In genomic region chr8:69791415-69792068, GRCm38 (mm10) we compare ENCODE assay signal across 8 mouse cellular contexts. TPM values are rescaled to one million over a fixed set of nuclear protein-coding genes. Genes with fewer than 3 reads are reported as not detected.
A peak's percentile ranks its signal among the peaks of the same experiment; 100 is the strongest.
DNase-seq lines count a peak whose midpoint lies in the region; ATAC-seq lines count a peak whose summit lies in the region.

No protein-coding gene starts in this region.

- H3K9ac ChIP-seq in heart, embryonic 16.5 days (ENCODE audit: low read length), result peak overlapping the region; percentile 97
- peak overlapping the region; percentile 98 for H3K9ac ChIP-seq in limb, embryonic 13.5 days
- peak overlapping the region; percentile 92 for H3K9ac ChIP-seq in midbrain, embryonic 14.5 days (replicated peaks; ENCODE audit: low read length)

- no peaks in the 10 kb centered on the region for H3K9me3 ChIP-seq in heart, embryonic 16.5 days (replicated peaks; ENCODE audit: control insufficient read depth, low read length)
- no peaks in the 10 kb centered on the region for H3K9me3 ChIP-seq in limb, embryonic 13.5 days
- no peaks in the 10 kb centered on the region for H3K9me3 ChIP-seq in midbrain, embryonic 14.5 days (ENCODE audit: control insufficient read depth, low read length)

- H3K4me1 ChIP-seq in heart, embryonic 16.5 days (ENCODE audit: control insufficient read depth, insufficient read depth, low read length), result peaks cover 16% of the 10 kb centered on the region
- H3K4me1 ChIP-seq in limb, embryonic 13.5 days, result peaks cover 25% of the 10 kb centered on the region
- peaks cover 13% of the 10 kb centered on the region for H3K4me1 ChIP-seq in midbrain, embryonic 14.5 days (ENCODE audit: control insufficient read depth, insufficient read depth, low read length)

- H3K4me3 ChIP-seq in heart, embryonic 16.5 days (ENCODE audit: low read length), result peak overlapping the region; percentile 98
- peak overlapping the region; percentile 100 for H3K4me3 ChIP-seq in limb, embryonic 13.5 days
- peak overlapping the region; percentile 100 for H3K4me3 ChIP-seq in midbrain, embryonic 14.5 days (replicated peaks; ENCODE audit: low read depth, low read length)

- H3K36me3 ChIP-seq in heart, embryonic 16.5 days (ENCODE audit: control insufficient read depth, insufficient read depth), result peaks cover 20% of the 10 kb centered on the region
- H3K36me3 ChIP-seq in limb, embryonic 13.5 days, result peaks cover 38% of the 10 kb centered on the region
- H3K36me3 ChIP-seq in midbrain, embryonic 14.5 days (ENCODE audit: control insufficient read depth, insufficient read depth, low read length), result peaks cover 33% of the 10 kb centered on the region

- ATAC-seq in heart, embryonic 16.5 days (replicated peaks; ENCODE audit: extremely low read depth, insufficient read depth, low FRiP score), result peak; percentile 45
- ATAC-seq in limb, embryonic 13.5 days (ENCODE audit: low FRiP score, low read depth), result peak; percentile 77
- peak; percentile 74 for ATAC-seq in midbrain, embryonic 14.5 days (ENCODE audit: low FRiP score, low TSS enrichment)

- H3K27me3 ChIP-seq in heart, embryonic 16.5 days (ENCODE audit: control insufficient read depth, insufficient read depth, low read length), result no peaks in the 10 kb centered on the region
- no peaks in the 10 kb centered on the region for H3K27me3 ChIP-seq in limb, embryonic 13.5 days
- no peaks in the 10 kb centered on the region for H3K27me3 ChIP-seq in midbrain, embryonic 14.5 days (ENCODE audit: control insufficient read depth, insufficient read depth, low read length)

- H3K27ac ChIP-seq in heart, embryonic 16.5 days (ENCODE audit: low read length), result peak overlapping the region; percentile 94
- peak overlapping the region; percentile 92 for H3K27ac ChIP-seq in limb, embryonic 13.5 days
- peak overlapping the region; percentile 75 for H3K27ac ChIP-seq in midbrain, embryonic 14.5 days (replicated peaks; ENCODE audit: low read depth, low read length)

- H3K4me2 ChIP-seq in heart, embryonic 16.5 days (ENCODE audit: low read depth, low read length), result peak overlapping the region; percentile 73
- H3K4me2 ChIP-seq in limb, embryonic 13.5 days (replicated peaks), result peak overlapping the region; percentile 82
- peak overlapping the region; percentile 59 for H3K4me2 ChIP-seq in midbrain, embryonic 14.5 days (ENCODE audit: low read length)

- under 1% methylated on average over 48 of the region's 48 CpGs for WGBS in heart, embryonic 16.5 days
- WGBS in limb, embryonic 13.5 days, result under 1% methylated on average over 48 of the region's 48 CpGs
- 1% methylated on average over 46 of the region's 48 CpGs for WGBS in midbrain, embryonic 14.5 days

- DNase-seq in gastrocnemius, postnatal 10 days, result peak; percentile 45
- DNase-seq in gastrocnemius, postnatal 4 days (ENCODE audit: low spot score in 2 of 2), result no peak
- peak; percentile 20 to 22 for DNase-seq in CD8-positive naive resting alpha-beta T cell, adult 2 months (ENCODE audit: low read depth in 2 of 2, low spot score in 2 of 2)
- peak; percentile 69 for DNase-seq in cerebellum, adult 9-11 months
- peak; percentile 58 for DNase-seq in midbrain, embryonic 14.5 days
- DNase-seq in thymus, postnatal 10 days (ENCODE audit: low spot score in 2 of 2), result peak; percentile 51 to 54

RNA-seq across cellular contexts. Expression of gene Zfp866, which starts 0.6 kb away (rescaled TPM):
- 10 to 100 TPM; 11.5 to 17.7 TPM for total RNA-seq in gastrocnemius, postnatal 10 days (2021)
- total RNA-seq in gastrocnemius, postnatal 4 days (2021), result 10 to 100 TPM; 18.9 to 21.5 TPM
- 18.0 and 20.3 TPM in 2 replicates for polyA plus RNA-seq in heart, embryonic 16.5 days (2015; fragmentation: Nextera tagmentation; extraction: Ambion mirVana)
- 38.2 and 38.7 TPM in 2 replicates for polyA plus RNA-seq in limb, embryonic 13.5 days (2015; fragmentation: Nextera tagmentation; extraction: Ambion mirVana)
- 40.1 and 50.4 TPM in 2 replicates for polyA plus RNA-seq in midbrain, embryonic 14.5 days (2014; fragmentation: Nextera tagmentation; extraction: Ambion mirVana)

RNA-seq across cellular contexts. Expression of gene Atp13a1, which starts 0.6 kb away (rescaled TPM):
- 10 to 100 TPM; 13.4 to 17.8 TPM for total RNA-seq in gastrocnemius, postnatal 10 days (2021)
- 10 to 100 TPM; 21.3 to 22.3 TPM for total RNA-seq in gastrocnemius, postnatal 4 days (2021)
- polyA plus RNA-seq in heart, embryonic 16.5 days (2015; fragmentation: Nextera tagmentation; extraction: Ambion mirVana), result 29.3 TPM in 2 replicates
- polyA plus RNA-seq in limb, embryonic 13.5 days (2015; fragmentation: Nextera tagmentation; extraction: Ambion mirVana), result 48.6 and 52.7 TPM in 2 replicates
- 49.6 and 50.6 TPM in 2 replicates for polyA plus RNA-seq in midbrain, embryonic 14.5 days (2014; fragmentation: Nextera tagmentation; extraction: Ambion mirVana)

RNA-seq across cellular contexts. Expression of gene Gm20422, which starts 16.9 kb away (rescaled TPM):
- total RNA-seq in gastrocnemius, postnatal 10 days (2021), result 1 to 10 TPM; 2.6 to 3.9 TPM
- total RNA-seq in gastrocnemius, postnatal 4 days (2021), result 1 to 10 TPM; 4.0 to 6.3 TPM
- polyA plus RNA-seq in heart, embryonic 16.5 days (2015; fragmentation: Nextera tagmentation; extraction: Ambion mirVana), result 0.25 TPM in 1 of 2 replicates, not detected in the other
- polyA plus RNA-seq in limb, embryonic 13.5 days (2015; fragmentation: Nextera tagmentation; extraction: Ambion mirVana), result 0.19 TPM in 1 of 2 replicates, not detected in the other
- polyA plus RNA-seq in midbrain, embryonic 14.5 days (2014; fragmentation: Nextera tagmentation; extraction: Ambion mirVana), result not detected in 2 replicates

RNA-seq across cellular contexts. Expression of gene Gmip, which starts 16.9 kb away (rescaled TPM):
- 1 to 10 TPM; 3.3 to 5.8 TPM for total RNA-seq in gastrocnemius, postnatal 10 days (2021)
- 10 to 100 TPM; 10.3 to 11.6 TPM for total RNA-seq in gastrocnemius, postnatal 4 days (2021)
- 9.3 and 9.8 TPM in 2 replicates for polyA plus RNA-seq in heart, embryonic 16.5 days (2015; fragmentation: Nextera tagmentation; extraction: Ambion mirVana)
- 7.3 and 9.0 TPM in 2 replicates for polyA plus RNA-seq in limb, embryonic 13.5 days (2015; fragmentation: Nextera tagmentation; extraction: Ambion mirVana)
- polyA plus RNA-seq in midbrain, embryonic 14.5 days (2014; fragmentation: Nextera tagmentation; extraction: Ambion mirVana), result 26.0 and 33.2 TPM in 2 replicates

RNA-seq across cellular contexts. Expression of gene Lpar2, which starts 30.7 kb away (rescaled TPM):
- total RNA-seq in gastrocnemius, postnatal 10 days (2021), result under 1 TPM; 0.07 to 0.25 TPM
- under 1 TPM; 0.22 to 0.31 TPM for total RNA-seq in gastrocnemius, postnatal 4 days (2021)
- polyA plus RNA-seq in heart, embryonic 16.5 days (2015; fragmentation: Nextera tagmentation; extraction: Ambion mirVana), result 0.20 and 0.21 TPM in 2 replicates
- 0.83 and 0.98 TPM in 2 replicates for polyA plus RNA-seq in limb, embryonic 13.5 days (2015; fragmentation: Nextera tagmentation; extraction: Ambion mirVana)
- polyA plus RNA-seq in midbrain, embryonic 14.5 days (2014; fragmentation: Nextera tagmentation; extraction: Ambion mirVana), result 1.2 TPM in 2 replicates

Comparison
In these comparisons a context has a peak if more than half of its experiments do, and no peak if none do; other contexts are left out.
1. DNase-seq: peak in gastrocnemius, postnatal 10 days (single experiment), CD8-positive naive resting alpha-beta T cell, adult 2 months (2 of 2), cerebellum, adult 9-11 months (single experiment), midbrain, embryonic 14.5 days (single experiment) and thymus, postnatal 10 days (2 of 2); none in gastrocnemius, postnatal 4 days (0 of 2).
2. Peak in every context shown above with its lines, with median percentiles within 50 percentile points of each other: ATAC-seq, H3K27ac ChIP-seq, H3K4me2 ChIP-seq, H3K4me3 ChIP-seq and H3K9ac ChIP-seq.